ENCODE assay signal across 26 mouse cellular contexts in genomic region chr12:78800036-78800435, GRCm38 (mm10). TPM values are rescaled to one million over a fixed set of nuclear protein-coding genes. Genes with fewer than 3 reads are reported as not detected.
DNase-seq lines count a peak whose midpoint lies in the region; ATAC-seq and TF ChIP-seq lines count a peak whose summit lies in the region.
"Had no signal": no experiment of that assay in that cellular context is flagged by ENCODE, and none has a peak within 500 bp of the region (broad histone marks: within the 10 kb centered on the region; RNA-seq: fewer than 3 reads in every experiment).

No protein-coding gene starts in this region.

- 89% methylated on average over 3 of the region's 3 CpGs for WGBS in limb, embryonic 10.5 days

- dilution Hi-C loops in CH12.LX (cut with MboI; ENCODE audit: extremely low pct_ligation_motif_present, extremely low pct_unique_long_range_greater_than_20kb, low sequenced_read_pairs), result no loop called here

- H3K9me3 ChIP-seq in CH12.LX (replicated peaks; ENCODE audit: low read length), result no peaks in the 10 kb centered on the region
- H3K9me3 ChIP-seq in limb, embryonic 10.5 days (replicated peaks), result no peaks in the 10 kb centered on the region
- H3K9me3 ChIP-seq: forebrain, embryonic 10.5 days; forebrain, embryonic 13.5 days; G1E; heart, embryonic 10.5 days; heart, embryonic 13.5 days had no signal

- no peak overlapping the region for H3K27ac ChIP-seq in CH12.LX (ENCODE audit: insufficient read depth, low read depth)
- H3K27ac ChIP-seq in limb, embryonic 10.5 days, result no peak overlapping the region
- H3K27ac ChIP-seq: forebrain, embryonic 10.5 days; forebrain, embryonic 13.5 days; heart, adult 2 months; heart, embryonic 10.5 days; heart, embryonic 13.5 days; hindbrain, embryonic 14.5 days; hindbrain, postnatal 0 days had no signal

- TF ChIP-seq EP300 in CH12.LX (IDR thresholded peaks at IDR 0.05; ENCODE audit: low read length), result peak; percentile 65

- no peak overlapping the region for H3K9ac ChIP-seq in CH12.LX (ENCODE audit: insufficient read depth, low read depth)
- H3K9ac ChIP-seq: forebrain, embryonic 13.5 days; heart, embryonic 13.5 days; hindbrain, embryonic 14.5 days had no signal

- H3K4me3 ChIP-seq in CH12.LX (replicated peaks in 1 of 3; ENCODE audit: low read depth in 2 of 3, low read length in 2 of 3, poor library complexity in 1 of 3), result no peak overlapping the region
- H3K4me3 ChIP-seq in limb, embryonic 10.5 days, result no peak overlapping the region
- H3K4me3 ChIP-seq: forebrain, embryonic 10.5 days; forebrain, embryonic 13.5 days; heart, adult 2 months; heart, embryonic 10.5 days; heart, embryonic 13.5 days had no signal

- H3K36me3 ChIP-seq in CH12.LX (replicated peaks in 1 of 2; ENCODE audit: control insufficient read depth in 1 of 2, insufficient read depth in 1 of 2, low read length in 1 of 2), result peaks cover 7 to 18% of the 10 kb centered on the region in 2 experiments
- H3K36me3 ChIP-seq in splenic B cell, adult 2 months (ENCODE audit: control insufficient read depth, insufficient read depth, low read length, poor library complexity, severe bottlenecking), result 0 out of 2 replicates have a peak, but pooled peaks cover 2% of the 10 kb centered on the region
- H3K36me3 ChIP-seq in limb, embryonic 10.5 days, result peaks cover 20% of the 10 kb centered on the region

- TF ChIP-seq RAD21 in CH12.LX (IDR thresholded peaks at IDR 0.05; ENCODE audit: low read depth, low read length), result no peak

- H3K27me3 ChIP-seq in CH12.LX (replicated peaks), result no peaks in the 10 kb centered on the region
- no peaks in the 10 kb centered on the region for H3K27me3 ChIP-seq in splenic B cell, adult 2 months (ENCODE audit: control insufficient read depth, insufficient read depth, low read length, poor library complexity, severe bottlenecking)
- H3K27me3 ChIP-seq in limb, embryonic 10.5 days (ENCODE audit: low read depth, poor library complexity, severe bottlenecking), result no peaks in the 10 kb centered on the region
- H3K27me3 ChIP-seq: forebrain, embryonic 13.5 days; heart, embryonic 13.5 days; Patski had no signal

- in situ Hi-C loops in CH12.LX (cut with MboI; ENCODE audit: low pct_ligation_motif_present, low pct_unique_long_range_greater_than_20kb, low sequenced_read_pairs), result loop anchor here (25.0 kb wide), 1 partner anchor 463 kb away; no protein-coding TSS in a partner anchor

- peak overlapping the region; percentile 51 for H3K4me2 ChIP-seq in CH12.LX (ENCODE audit: insufficient read depth, low read depth, poor library complexity, severe bottlenecking)
- H3K4me2 ChIP-seq: forebrain, embryonic 13.5 days; heart, embryonic 13.5 days; hindbrain, embryonic 14.5 days had no signal

- TF ChIP-seq CTCF in CH12.LX (conservative IDR thresholded peaks at IDR 0.05 in 1 of 2, IDR thresholded peaks at IDR 0.05 in 1 of 2; ENCODE audit: low read depth in 2 of 2, low read length in 2 of 2), result no peak

- peak; percentile 66 for ATAC-seq in granulocyte monocyte progenitor cell, adult 5-6 weeks (replicated peaks; ENCODE audit: poor library complexity, severe bottlenecking)
- ATAC-seq: forebrain, embryonic 13.5 days; forebrain, embryonic 16.5 days; hindbrain, postnatal 0 days; inflammation-experienced regulatory T-cells, adult 6 months; Patski had no signal

- H3K4me1 ChIP-seq in CH12.LX (ENCODE audit: control insufficient read depth in 1 of 2, insufficient read depth in 2 of 2), result peaks cover 2 to 14% of the 10 kb centered on the region in 2 experiments; a peak in 3 of 4 replicates
- H3K4me1 ChIP-seq in limb, embryonic 10.5 days, result no peaks in the 10 kb centered on the region
- H3K4me1 ChIP-seq: forebrain, embryonic 10.5 days; forebrain, embryonic 13.5 days; heart, embryonic 10.5 days had no signal

- H3K79me2 ChIP-seq in CH12.LX (replicated peaks; ENCODE audit: control insufficient read depth, extremely low read depth, insufficient read depth, poor library complexity, severe bottlenecking), result no peaks in the 10 kb centered on the region

- peak; percentile 7 to 11 for DNase-seq in spleen, postnatal 36 days (ENCODE audit: low spot score in 2 of 2)
- no peak for DNase-seq in spleen, postnatal 14 days (ENCODE audit: low spot score in 2 of 2)
- DNase-seq in CH12.LX (ENCODE audit: extremely low read depth), result peak; percentile 71
- peak; percentile 8 for DNase-seq in splenic B cell, adult 2 months (ENCODE audit: low read depth, low spot score)
- no peak for DNase-seq in ovary, adult 18-20 months (ENCODE audit: low spot score)
- DNase-seq in limb, embryonic 10.5 days (ENCODE audit: low spot score), result no peak
- DNase-seq: adrenal gland, postnatal 10 days; adrenal gland, postnatal 36 days; cerebellum, adult 18-20 months; cerebellum, adult 9-10 months; cerebellum, postnatal 14 days; gastrocnemius, postnatal 14 days; heart, adult 2 months; heart, postnatal 14 days; heart, postnatal 4 days had no signal

- no peak for TF ChIP-seq POLR2A in CH12.LX (IDR thresholded peaks at IDR 0.05; ENCODE audit: low read depth, low read length)

TF ChIP-seq in CH12.LX, 34 proteins besides CTCF, POLR2A, EP300 and RAD21:
- TF ChIP-seq UBTF (IDR thresholded peaks at IDR 0.05; ENCODE audit: low read depth, low read length) (no peak), NELFE (IDR thresholded peaks at IDR 0.05; ENCODE audit: low read depth, low read length) (no peak), SMC3 (IDR thresholded peaks at IDR 0.05; ENCODE audit: low read depth, low read length) (no peak), ETS1 (conservative IDR thresholded peaks at IDR 0.05; ENCODE audit: low read depth, low read length) (no peak), CHD2 (IDR thresholded peaks at IDR 0.05; ENCODE audit: low read length) (no peak), NRF1 (IDR thresholded peaks at IDR 0.05; ENCODE audit: low read depth, low read length) (no peak), IRF4 (IDR thresholded peaks at IDR 0.05; ENCODE audit: low read depth, low read length) (peak; percentile 59), BHLHE40 (IDR thresholded peaks at IDR 0.05; ENCODE audit: low read depth, low read length) (peak; percentile 23; the same call in 1 of the 2 replicates), KAT2A (IDR thresholded peaks at IDR 0.05; ENCODE audit: insufficient replicate concordance, low read length) (no peak), PAX5 (IDR thresholded peaks at IDR 0.05; ENCODE audit: low read length) (no peak), ZNF384 (IDR thresholded peaks at IDR 0.05; ENCODE audit: low read depth, low read length) (no peak), ZC3H11A (IDR thresholded peaks at IDR 0.05; ENCODE audit: low read depth, low read length) (no peak), E2F4 (IDR thresholded peaks at IDR 0.05; ENCODE audit: insufficient replicate concordance, low read depth, low read length) (no peak), MAFK (IDR thresholded peaks at IDR 0.05; ENCODE audit: insufficient replicate concordance, low read length) (no peak), POLR2AphosphoS2 (IDR thresholded peaks at IDR 0.05; ENCODE audit: low read depth, low read length) (no peak)

RNA-seq across cellular contexts. Expression of gene Mpp5, which starts 51.3 kb away (rescaled TPM):
- total RNA-seq in CH12.LX (2012; rRNA removed) (9.9 and 10.3 TPM in 2 replicates), CH12.LX (2014; rRNA removed) (14.2 and 17.1 TPM in 2 replicates)
- polyA plus RNA-seq in CH12.LX (2012; ENCODE audit: insufficient read length, low read depth), result 11.0 and 13.6 TPM in 2 replicates
- total RNA-seq in granulocyte monocyte progenitor cell, adult 5-6 weeks (2014; fragmentation: Nextera tagmentation), result 5.5 and 6.9 TPM in 2 replicates
- total RNA-seq in granulocyte monocyte progenitor cell, adult 5-6 weeks (2017), result 10.0 and 15.3 TPM in 2 replicates
- polyA plus RNA-seq in limb, embryonic 10.5 days (2016; fragmentation: Nextera tagmentation; extraction: Ambion mirVana), result 21.2 and 25.0 TPM in 2 replicates

Comparison
In these comparisons a context has a peak if more than half of its experiments do, and no peak if none do; other contexts are left out.
1. DNase-seq: peak in spleen, postnatal 36 days (2 of 2), CH12.LX (single experiment) and splenic B cell, adult 2 months (single experiment); none in spleen, postnatal 14 days (0 of 2), ovary, adult 18-20 months (single experiment) and limb, embryonic 10.5 days (single experiment).